ENCODE assay signal across 16 mouse cellular contexts in the genomic region with DNA sequence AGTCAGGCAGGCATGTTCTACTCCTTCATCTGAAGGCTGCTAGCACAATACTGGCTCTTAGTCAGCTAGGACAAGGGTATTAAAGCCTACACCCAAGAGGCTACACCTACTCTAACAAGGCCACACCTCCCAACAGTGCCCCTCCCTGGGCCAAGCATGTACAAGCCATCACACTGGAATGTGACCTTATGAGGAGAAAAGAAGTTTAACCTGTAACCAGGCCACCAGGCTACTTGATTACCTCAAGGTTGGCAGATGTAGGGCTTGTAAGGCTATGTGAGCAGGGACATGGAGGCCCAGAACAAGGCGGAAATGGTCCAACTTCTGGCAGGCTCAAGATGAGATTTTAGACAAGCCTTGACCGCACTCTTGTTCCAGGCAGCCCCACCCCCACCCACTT. TPM values are rescaled to one million over a fixed set of nuclear protein-coding genes. Genes with fewer than 3 reads are reported as not detected.
DNase-seq lines count a peak whose midpoint lies in the region; ATAC-seq and TF ChIP-seq lines count a peak whose summit lies in the region.
"Had no signal": no experiment of that assay in that cellular context is flagged by ENCODE, and none has a peak within 500 bp of the region (broad histone marks: within the 10 kb centered on the region; RNA-seq: fewer than 3 reads in every experiment).

No protein-coding gene starts in this region.

- H3K4me2 ChIP-seq in lung, postnatal 0 days (replicated peaks; ENCODE audit: low read depth, low read length): no peak overlapping the region
- H3K4me2 ChIP-seq: embryonic facial prominence, embryonic 12.5 days; heart, embryonic 15.5 days; hindbrain, embryonic 13.5 days had no signal

- no peak for TF ChIP-seq POLR2A in kidney, adult 2 months (IDR thresholded peaks at IDR 0.05; ENCODE audit: low read depth, low read length)

- TF ChIP-seq EP300 in lung, postnatal 0 days (IDR thresholded peaks at IDR 0.05): no peak

- no peak overlapping the region for H3K9ac ChIP-seq in lung, postnatal 0 days (replicated peaks; ENCODE audit: low read depth)
- H3K9ac ChIP-seq: embryonic facial prominence, embryonic 12.5 days; heart, embryonic 15.5 days; hindbrain, embryonic 13.5 days; liver, postnatal 0 days had no signal

- peak; percentile 78 for ATAC-seq in lung, postnatal 0 days
- ATAC-seq: liver, postnatal 0 days had no signal

- no peak overlapping the region for H3K27ac ChIP-seq in kidney, adult 2 months (ENCODE audit: insufficient read depth, low read depth, low read length)
- no peak overlapping the region for H3K27ac ChIP-seq in lung, postnatal 0 days (ENCODE audit: low read length)
- H3K27ac ChIP-seq: embryonic facial prominence, embryonic 12.5 days; heart, embryonic 15.5 days; hindbrain, embryonic 13.5 days had no signal

- no peaks in the 10 kb centered on the region for H3K27me3 ChIP-seq in kidney, adult 2 months (replicated peaks; ENCODE audit: control insufficient read depth, insufficient read depth, low read length)
- H3K27me3 ChIP-seq in lung, postnatal 0 days (replicated peaks; ENCODE audit: insufficient read depth, low read length): no peaks in the 10 kb centered on the region
- H3K27me3 ChIP-seq: embryonic facial prominence, embryonic 12.5 days; heart, embryonic 15.5 days; hindbrain, embryonic 13.5 days had no signal

- no peaks in the 10 kb centered on the region for H3K4me1 ChIP-seq in kidney, adult 2 months (ENCODE audit: control insufficient read depth, insufficient read depth, low read length)
- no peaks in the 10 kb centered on the region for H3K4me1 ChIP-seq in lung, postnatal 0 days (ENCODE audit: insufficient read depth, low read depth, low read length)
- H3K4me1 ChIP-seq: embryonic facial prominence, embryonic 12.5 days; heart, embryonic 15.5 days; hindbrain, embryonic 13.5 days had no signal

- WGBS in kidney, adult 2 months: 66% methylated on average over 2 of the region's 2 CpGs
- WGBS in lung, postnatal 0 days: 83% methylated on average over 2 of the region's 2 CpGs

- no peak overlapping the region for H3K4me3 ChIP-seq in kidney, adult 2 months (ENCODE audit: insufficient read depth, low read depth, low read length)
- no peak overlapping the region for H3K4me3 ChIP-seq in lung, postnatal 0 days (ENCODE audit: low read depth, low read length)
- H3K4me3 ChIP-seq: embryonic facial prominence, embryonic 12.5 days; heart, embryonic 15.5 days; hindbrain, embryonic 13.5 days had no signal

- H3K9me3 ChIP-seq in lung, postnatal 0 days (ENCODE audit: low read length): no peaks in the 10 kb centered on the region
- H3K9me3 ChIP-seq: embryonic facial prominence, embryonic 12.5 days; heart, embryonic 15.5 days; hindbrain, embryonic 13.5 days had no signal

- peaks cover 1% of the 10 kb centered on the region; the same call in 1 of the 2 replicates for H3K36me3 ChIP-seq in kidney, adult 2 months (ENCODE audit: control insufficient read depth, insufficient read depth, low read length)
- H3K36me3 ChIP-seq in lung, postnatal 0 days (ENCODE audit: insufficient read depth, low read length): no peaks in the 10 kb centered on the region

- DNase-seq in urinary bladder, postnatal 14 days (ENCODE audit: low spot score): peak; percentile 20
- no peak for DNase-seq in urinary bladder, postnatal 36 days (ENCODE audit: low spot score in 2 of 2)
- peak; percentile 75 for DNase-seq in kidney, adult 2 months
- peak; percentile 64 for DNase-seq in lung, postnatal 0 days (ENCODE audit: low spot score)
- DNase-seq in layer of hippocampus, adult 18-20 months (ENCODE audit: low spot score in 2 of 2): no peak
- no peak for DNase-seq in spleen, postnatal 36 days (ENCODE audit: low spot score in 2 of 2)
- DNase-seq in thymus, postnatal 36 days: no peak
- DNase-seq: adrenal gland, postnatal 10 days; cerebellum, postnatal 14 days; heart, adult 11 months; liver, postnatal 0 days; right cerebral cortex, postnatal 25 days; thymus, postnatal 4 days had no signal

- no peak for TF ChIP-seq CTCF in kidney, adult 2 months (conservative IDR thresholded peaks at IDR 0.05; ENCODE audit: insufficient read depth, insufficient read length, low read depth, low read length)
- no peak for TF ChIP-seq CTCF in lung, postnatal 0 days (IDR thresholded peaks at IDR 0.05)

RNA-seq across cellular contexts. Expression of a gene that starts 37.6 kb away (rescaled TPM):
- polyA plus RNA-seq in kidney, adult 2 months (2012; rRNA removed): 13.3 and 14.8 TPM in 2 replicates
- polyA plus RNA-seq in lung, postnatal 0 days (2015; fragmentation: Nextera tagmentation; extraction: Ambion mirVana): 14.2 and 16.4 TPM in 2 replicates
- total RNA-seq in layer of hippocampus, adult 18-20 months (2021): 10 to 100 TPM; 33.5 to 36.3 TPM

Comparison
In these comparisons a context has a peak if more than half of its experiments do, and no peak if none do; other contexts are left out.
1. DNase-seq: peak in urinary bladder, postnatal 14 days (single experiment), kidney, adult 2 months (single experiment) and lung, postnatal 0 days (single experiment); none in urinary bladder, postnatal 36 days (0 of 2), layer of hippocampus, adult 18-20 months (0 of 2), spleen, postnatal 36 days (0 of 2) and thymus, postnatal 36 days (0 of 2).